ENCODE assay signal across 20 mouse cellular contexts in genomic region chr17:87170364-87170763, GRCm38 (mm10).
DNase-seq lines count a peak whose midpoint lies in the region; ATAC-seq and TF ChIP-seq lines count a peak whose summit lies in the region.
"Had no signal": no experiment of that assay in that cellular context is flagged by ENCODE, and none has a peak within 500 bp of the region (broad histone marks: within the 10 kb centered on the region; RNA-seq: fewer than 3 reads in every experiment).

No protein-coding gene starts in this region.

- peaks cover 0 to 6% of the 10 kb centered on the region in 2 experiments; a peak in 2 of 4 replicates for H3K27me3 ChIP-seq in MEL (ENCODE audit: control insufficient read depth in 1 of 2, insufficient read depth in 2 of 2, low read length in 2 of 2)
- H3K27me3 ChIP-seq in midbrain, embryonic 14.5 days (ENCODE audit: control insufficient read depth, insufficient read depth, low read length) = no peaks in the 10 kb centered on the region
- H3K27me3 ChIP-seq in midbrain, embryonic 10.5 days (ENCODE audit: low read depth, poor library complexity, severe bottlenecking) = no peaks in the 10 kb centered on the region
- H3K27me3 ChIP-seq: forebrain, embryonic 12.5 days; liver, embryonic 12.5 days; midbrain, embryonic 12.5 days had no signal

- no peak for TF ChIP-seq CTCF in MEL (IDR thresholded peaks at IDR 0.05 in 2 of 3, conservative IDR thresholded peaks at IDR 0.05 in 1 of 3; ENCODE audit: control insufficient read depth in 1 of 3, insufficient read depth in 1 of 3, low read depth in 2 of 3, low read length in 3 of 3, poor library complexity in 1 of 3, severe bottlenecking in 1 of 3)

- H3K9me3 ChIP-seq in MEL (replicated peaks; ENCODE audit: insufficient read depth, low read length) = no peaks in the 10 kb centered on the region
- peaks cover 7% of the 10 kb centered on the region for H3K9me3 ChIP-seq in midbrain, embryonic 14.5 days (ENCODE audit: control insufficient read depth, low read length)
- peaks cover 12% of the 10 kb centered on the region; the same call in 1 of the 2 replicates for H3K9me3 ChIP-seq in midbrain, embryonic 10.5 days (replicated peaks)
- H3K9me3 ChIP-seq: liver, embryonic 12.5 days had no signal

- TF ChIP-seq EP300 in MEL (IDR thresholded peaks at IDR 0.05; ENCODE audit: low read depth in 1 of 2, low read length in 2 of 2) = no peak

- no peaks in the 10 kb centered on the region for H3K79me2 ChIP-seq in MEL (ENCODE audit: control insufficient read depth, insufficient read depth, low read length, poor library complexity)

- H3K4me3 ChIP-seq in MEL (ENCODE audit: control insufficient read depth in 1 of 2, insufficient read depth in 1 of 2, low read depth in 2 of 2, low read length in 2 of 2) = no peak overlapping the region
- H3K4me3 ChIP-seq in midbrain, embryonic 14.5 days (replicated peaks; ENCODE audit: low read depth, low read length) = no peak overlapping the region
- H3K4me3 ChIP-seq in midbrain, embryonic 10.5 days = no peak overlapping the region
- H3K4me3 ChIP-seq: forebrain, embryonic 12.5 days; liver, embryonic 12.5 days; midbrain, embryonic 12.5 days had no signal

- no peaks in the 10 kb centered on the region; a peak in 1 of 4 replicates for H3K36me3 ChIP-seq in MEL (ENCODE audit: control insufficient read depth in 1 of 2, insufficient read depth in 2 of 2, low read length in 2 of 2)
- no peaks in the 10 kb centered on the region for H3K36me3 ChIP-seq in midbrain, embryonic 14.5 days (ENCODE audit: control insufficient read depth, insufficient read depth, low read length)
- no peaks in the 10 kb centered on the region for H3K36me3 ChIP-seq in midbrain, embryonic 10.5 days
- H3K36me3 ChIP-seq: forebrain, embryonic 12.5 days; liver, embryonic 12.5 days; midbrain, embryonic 12.5 days had no signal

- peak; percentile 93 for ATAC-seq in common myeloid progenitor, adult 5-6 weeks (replicated peaks; ENCODE audit: low read depth, poor library complexity, severe bottlenecking)
- ATAC-seq in monocyte, adult 5-6 weeks (replicated peaks; ENCODE audit: insufficient number of reproducible peaks, low FRiP score, low TSS enrichment, poor library complexity, severe bottlenecking) = peak; percentile 72
- no peak for ATAC-seq in midbrain, embryonic 14.5 days (ENCODE audit: low FRiP score, low TSS enrichment)
- ATAC-seq: CD4-positive, CD25-positive, alpha-beta regulatory T cell, adult 4 months; hindbrain, embryonic 16.5 days; liver, embryonic 12.5 days had no signal

- no peak overlapping the region for H3K27ac ChIP-seq in MEL (ENCODE audit: control insufficient read depth, low read depth, low read length)
- H3K27ac ChIP-seq in midbrain, embryonic 14.5 days (replicated peaks; ENCODE audit: low read depth, low read length) = no peak overlapping the region
- H3K27ac ChIP-seq in midbrain, embryonic 10.5 days (replicated peaks) = no peak overlapping the region
- H3K27ac ChIP-seq: forebrain, embryonic 12.5 days; liver, embryonic 12.5 days; midbrain, embryonic 12.5 days had no signal

- DNase-seq in adrenal gland, postnatal 10 days = peak; percentile 34
- no peak for DNase-seq in adrenal gland, adult 18-20 months (ENCODE audit: low spot score in 2 of 2)
- peak; percentile 50 for DNase-seq in MEL (ENCODE audit: low read depth, low spot score)
- DNase-seq in ovary, postnatal 14 days (ENCODE audit: low spot score) = no peak
- no peak for DNase-seq in midbrain, embryonic 14.5 days
- no peak for DNase-seq in midbrain, embryonic 10.5 days (ENCODE audit: low spot score)
- DNase-seq: cerebellum, adult 11-12 months; heart, postnatal 10 days; kidney, adult 18-20 months; kidney, postnatal 14 days; left cerebral cortex, postnatal 4 days; lung, postnatal 10 days; right cerebral cortex, postnatal 14 days had no signal

- no peak for TF ChIP-seq POLR2A in MEL (IDR thresholded peaks at IDR 0.05; ENCODE audit: control insufficient read depth in 1 of 2, insufficient read depth in 1 of 2, low read depth in 1 of 2, low read length in 2 of 2, poor library complexity in 1 of 2)

- no peaks in the 10 kb centered on the region for H3K4me1 ChIP-seq in MEL (ENCODE audit: control insufficient read depth in 1 of 2, insufficient read depth in 2 of 2, low read length in 2 of 2)
- H3K4me1 ChIP-seq in midbrain, embryonic 14.5 days (ENCODE audit: control insufficient read depth, insufficient read depth, low read length) = no peaks in the 10 kb centered on the region
- H3K4me1 ChIP-seq in midbrain, embryonic 10.5 days = peaks cover 9% of the 10 kb centered on the region
- H3K4me1 ChIP-seq: liver, embryonic 12.5 days had no signal

- no peak overlapping the region for H3K4me2 ChIP-seq in midbrain, embryonic 14.5 days (ENCODE audit: low read length)
- H3K4me2 ChIP-seq: forebrain, embryonic 12.5 days; liver, embryonic 12.5 days; midbrain, embryonic 12.5 days had no signal

- H3K9ac ChIP-seq in MEL (ENCODE audit: control insufficient read depth, low read depth, low read length, poor library complexity, severe bottlenecking) = no peak overlapping the region
- no peak overlapping the region for H3K9ac ChIP-seq in midbrain, embryonic 14.5 days (replicated peaks; ENCODE audit: low read length)
- H3K9ac ChIP-seq: forebrain, embryonic 12.5 days; liver, embryonic 12.5 days; midbrain, embryonic 12.5 days had no signal

- 64% methylated on average over 5 of the region's 5 CpGs for WGBS in midbrain, embryonic 14.5 days
- WGBS in midbrain, embryonic 10.5 days = 73% methylated on average over 5 of the region's 5 CpGs

- TF ChIP-seq RAD21 in MEL (IDR thresholded peaks at IDR 0.05; ENCODE audit: low read depth, low read length) = no peak

TF ChIP-seq in MEL, 35 proteins besides CTCF, POLR2A, EP300 and RAD21:
- TF ChIP-seq NELFE (IDR thresholded peaks at IDR 0.05; ENCODE audit: low read depth, low read length) (no peak), MYB (IDR thresholded peaks at IDR 0.05; ENCODE audit: low read depth, low read length) (no peak), MAZ (IDR thresholded peaks at IDR 0.05; ENCODE audit: low read depth, low read length) (no peak), SIN3A (IDR thresholded peaks at IDR 0.05; ENCODE audit: low read length) (no peak), TCF12 (IDR thresholded peaks at IDR 0.05; ENCODE audit: low read depth, low read length) (no peak), GATA1 (IDR thresholded peaks at IDR 0.05; ENCODE audit: low read depth, low read length) (no peak), UBTF (IDR thresholded peaks at IDR 0.05; ENCODE audit: borderline replicate concordance, insufficient read depth, low read depth, low read length) (no peak), RCOR1 (IDR thresholded peaks at IDR 0.05; ENCODE audit: low read depth, low read length) (no peak), HCFC1 (IDR thresholded peaks at IDR 0.05; ENCODE audit: low read depth, low read length) (no peak), KAT2A (conservative IDR thresholded peaks at IDR 0.05; ENCODE audit: low read depth, low read length) (no peak), ZNF384 (IDR thresholded peaks at IDR 0.05; ENCODE audit: low read depth, low read length) (no peak), TBP (IDR thresholded peaks at IDR 0.05; ENCODE audit: low read depth, low read length) (no peak), MAX (IDR thresholded peaks at IDR 0.05; ENCODE audit: low read length) (no peak), CHD2 (IDR thresholded peaks at IDR 0.05; ENCODE audit: low read length) (no peak), GABPA (IDR thresholded peaks at IDR 0.05; ENCODE audit: low read depth, low read length) (no peak), BHLHE40 (IDR thresholded peaks at IDR 0.05; ENCODE audit: borderline replicate concordance, low read depth, low read length) (no peak), E2F4 (IDR thresholded peaks at IDR 0.05; ENCODE audit: borderline replicate concordance, low read depth, low read length) (no peak), POLR2AphosphoS5 (IDR thresholded peaks at IDR 0.05; ENCODE audit: borderline replicate concordance, low read depth, low read length) (no peak)

Comparison
In these comparisons a context has a peak if more than half of its experiments do, and no peak if none do; other contexts are left out.
1. DNase-seq: peak in adrenal gland, postnatal 10 days (single experiment) and MEL (single experiment); none in adrenal gland, adult 18-20 months (0 of 2), ovary, postnatal 14 days (single experiment), midbrain, embryonic 14.5 days (single experiment) and midbrain, embryonic 10.5 days (single experiment).